Mouse (Mus musculus): ENCODE data around the gene Gck. TPM values are rescaled to one million over a fixed set of nuclear protein-coding genes. Genes with fewer than 3 reads are reported as not detected.

The Gck gene
- polyA plus RNA-seq, 1 experiment from 2014 or later: 1.5 TPM

- Histone ChIP-seq H3K27me3 (ENCODE audit: control insufficient read depth, insufficient read depth, low read length) (no peaks in the 10 kb centered on the region), H3K27ac (ENCODE audit: low read depth, low read length) (no peak overlapping the region), H3K4me3 (ENCODE audit: low read length) (no peak overlapping the region), H3K4me1 (ENCODE audit: control insufficient read depth, insufficient read depth, low read length) (no peaks in the 10 kb centered on the region), H3K9ac (ENCODE audit: low read depth, low read length) (no peak overlapping the region), H3K4me2 (replicated peaks; ENCODE audit: low read depth, low read length) (no peak overlapping the region; the same call in 1 of the 2 replicates), H3K9me3 (ENCODE audit: control insufficient read depth, low read length) (no peaks in the 10 kb centered on the region), H3K36me3 (ENCODE audit: control insufficient read depth, insufficient read depth, low read length) (no peaks in the 10 kb centered on the region)
- ATAC-seq (ENCODE audit: low FRiP score, low TSS enrichment): peak; percentile 28; the same call in 1 of the 2 replicates
- WGBS: 31% methylated on average over 17 of the region's 17 CpGs
Measured at GRCm38 (mm10) chr11:5920323-5920960, 29.4 kb downstream of the Gck start.

- no peak overlapping the region for H3K4me2 ChIP-seq (replicated peaks; ENCODE audit: low read depth, low read length)
Measured at GRCm38 (mm10) chr11:5919606-5920005, 30.3 kb downstream of the Gck start.

GRCm38 (mm10) chr11:5918111-5918510 is 31.8 kb downstream of the Gck start:
- WGBS: 77% methylated on average over 2 of the region's 2 CpGs
- Histone ChIP-seq H3K4me2 (replicated peaks; ENCODE audit: low read depth, low read length) (no peak overlapping the region), H3K9ac (ENCODE audit: low read depth, low read length) (no peak overlapping the region), H3K27ac (ENCODE audit: low read depth, low read length) (no peak overlapping the region), H3K4me1 (ENCODE audit: control insufficient read depth, insufficient read depth, low read length) (no peaks in the 10 kb centered on the region), H3K36me3 (ENCODE audit: control insufficient read depth, insufficient read depth, low read length) (no peaks in the 10 kb centered on the region), H3K4me3 (ENCODE audit: low read length) (no peak overlapping the region), H3K27me3 (ENCODE audit: control insufficient read depth, insufficient read depth, low read length) (no peaks in the 10 kb centered on the region), H3K9me3 (ENCODE audit: control insufficient read depth, low read length) (no peaks in the 10 kb centered on the region)
- no peak for ATAC-seq (ENCODE audit: low FRiP score, low TSS enrichment)

More at GRCm38 (mm10) chr11:5919606-5920005, 30.3 kb downstream of the Gck start:
- Histone ChIP-seq H3K27ac (ENCODE audit: low read depth, low read length) (no peak overlapping the region), H3K9me3 (ENCODE audit: control insufficient read depth, low read length) (no peaks in the 10 kb centered on the region), H3K4me3 (ENCODE audit: low read length) (no peak overlapping the region), H3K4me1 (ENCODE audit: control insufficient read depth, insufficient read depth, low read length) (no peaks in the 10 kb centered on the region), H3K36me3 (ENCODE audit: control insufficient read depth, insufficient read depth, low read length) (no peaks in the 10 kb centered on the region), H3K9ac (ENCODE audit: low read depth, low read length) (no peak overlapping the region), H3K27me3 (ENCODE audit: control insufficient read depth, insufficient read depth, low read length) (no peaks in the 10 kb centered on the region)
- 89% methylated on average over 4 of the region's 4 CpGs for WGBS
- no peak for ATAC-seq (ENCODE audit: low FRiP score, low TSS enrichment)

GRCm38 (mm10) chr11:5916178-5916548 is 33.7 kb downstream of the Gck start:
- no peaks in the 10 kb centered on the region for H3K9me3 ChIP-seq (ENCODE audit: control insufficient read depth, low read length)
- ATAC-seq (ENCODE audit: low FRiP score, low TSS enrichment): no peak
- H3K4me3 ChIP-seq (ENCODE audit: low read length): no peak overlapping the region
- 67% methylated on average over 8 of the region's 8 CpGs for WGBS
- H3K27ac ChIP-seq (ENCODE audit: low read depth, low read length): no peak overlapping the region
- H3K27me3 ChIP-seq (ENCODE audit: control insufficient read depth, insufficient read depth, low read length): no peaks in the 10 kb centered on the region
- H3K9ac ChIP-seq (ENCODE audit: low read depth, low read length): no peak overlapping the region
- no peak overlapping the region for H3K4me2 ChIP-seq (replicated peaks; ENCODE audit: low read depth, low read length)
- no peaks in the 10 kb centered on the region for H3K36me3 ChIP-seq (ENCODE audit: control insufficient read depth, insufficient read depth, low read length)
- H3K4me1 ChIP-seq (ENCODE audit: control insufficient read depth, insufficient read depth, low read length): no peaks in the 10 kb centered on the region

GRCm38 (mm10) chr11:5915429-5916177 is 34.3 kb downstream of the Gck start:
- 70% methylated on average over 5 of the region's 5 CpGs for WGBS
- no peak overlapping the region for H3K9ac ChIP-seq (ENCODE audit: low read depth, low read length)
- no peaks in the 10 kb centered on the region for H3K9me3 ChIP-seq (ENCODE audit: control insufficient read depth, low read length)
- H3K27me3 ChIP-seq (ENCODE audit: control insufficient read depth, insufficient read depth, low read length): no peaks in the 10 kb centered on the region
- no peak overlapping the region for H3K27ac ChIP-seq (ENCODE audit: low read depth, low read length)
- no peak overlapping the region for H3K4me2 ChIP-seq (replicated peaks; ENCODE audit: low read depth, low read length)
- no peak overlapping the region for H3K4me3 ChIP-seq (ENCODE audit: low read length)
- no peaks in the 10 kb centered on the region for H3K4me1 ChIP-seq (ENCODE audit: control insufficient read depth, insufficient read depth, low read length)
- ATAC-seq (ENCODE audit: low FRiP score, low TSS enrichment): no peak
- no peaks in the 10 kb centered on the region for H3K36me3 ChIP-seq (ENCODE audit: control insufficient read depth, insufficient read depth, low read length)

GRCm38 (mm10) chr11:5914940-5915339 is 34.9 kb downstream of the Gck start:
- H3K27ac ChIP-seq (ENCODE audit: low read depth, low read length): no peak overlapping the region
- no peaks in the 10 kb centered on the region for H3K4me1 ChIP-seq (ENCODE audit: control insufficient read depth, insufficient read depth, low read length)
- no peak overlapping the region for H3K4me2 ChIP-seq (replicated peaks; ENCODE audit: low read depth, low read length)
- no peak for ATAC-seq (ENCODE audit: low FRiP score, low TSS enrichment)
- H3K9me3 ChIP-seq (ENCODE audit: control insufficient read depth, low read length): no peaks in the 10 kb centered on the region
- no peak overlapping the region for H3K9ac ChIP-seq (ENCODE audit: low read depth, low read length)
- no peaks in the 10 kb centered on the region for H3K36me3 ChIP-seq (ENCODE audit: control insufficient read depth, insufficient read depth, low read length)
- no peaks in the 10 kb centered on the region for H3K27me3 ChIP-seq (ENCODE audit: control insufficient read depth, insufficient read depth, low read length)
- no peak overlapping the region for H3K4me3 ChIP-seq (ENCODE audit: low read length)
- 57% methylated on average over 5 of the region's 5 CpGs for WGBS

- WGBS: 80% methylated on average over 4 of the region's 4 CpGs
- no peak for ATAC-seq (ENCODE audit: low FRiP score, low TSS enrichment)
Measured at GRCm38 (mm10) chr11:5913936-5914335, 35.9 kb downstream of the Gck start.

GRCm38 (mm10) chr11:5913256-5913655 is 36.6 kb downstream of the Gck start:
- Histone ChIP-seq H3K27me3 (ENCODE audit: control insufficient read depth, insufficient read depth, low read length) (no peaks in the 10 kb centered on the region), H3K36me3 (ENCODE audit: control insufficient read depth, insufficient read depth, low read length) (no peaks in the 10 kb centered on the region), H3K4me3 (ENCODE audit: low read length) (no peak overlapping the region), H3K4me2 (replicated peaks; ENCODE audit: low read depth, low read length) (no peak overlapping the region), H3K9me3 (ENCODE audit: control insufficient read depth, low read length) (no peaks in the 10 kb centered on the region), H3K9ac (ENCODE audit: low read depth, low read length) (no peak overlapping the region), H3K4me1 (ENCODE audit: control insufficient read depth, insufficient read depth, low read length) (no peaks in the 10 kb centered on the region), H3K27ac (ENCODE audit: low read depth, low read length) (no peak overlapping the region)
- no peak for ATAC-seq (ENCODE audit: low FRiP score, low TSS enrichment)
- WGBS: 71% methylated on average over 8 of the region's 8 CpGs

More at GRCm38 (mm10) chr11:5913936-5914335, 35.9 kb downstream of the Gck start:
- no peaks in the 10 kb centered on the region for H3K36me3 ChIP-seq (ENCODE audit: control insufficient read depth, insufficient read depth, low read length)
- H3K27me3 ChIP-seq (ENCODE audit: control insufficient read depth, insufficient read depth, low read length): no peaks in the 10 kb centered on the region
- H3K4me3 ChIP-seq (ENCODE audit: low read length): no peak overlapping the region
- no peak overlapping the region for H3K9ac ChIP-seq (ENCODE audit: low read depth, low read length)
- H3K27ac ChIP-seq (ENCODE audit: low read depth, low read length): no peak overlapping the region
- no peaks in the 10 kb centered on the region for H3K9me3 ChIP-seq (ENCODE audit: control insufficient read depth, low read length)
- no peak overlapping the region for H3K4me2 ChIP-seq (replicated peaks; ENCODE audit: low read depth, low read length)
- H3K4me1 ChIP-seq (ENCODE audit: control insufficient read depth, insufficient read depth, low read length): no peaks in the 10 kb centered on the region

GRCm38 (mm10) chr11:5912635-5913034 is 37.2 kb downstream of the Gck start:
- H3K4me1 ChIP-seq (ENCODE audit: control insufficient read depth, insufficient read depth, low read length): no peaks in the 10 kb centered on the region
- H3K4me2 ChIP-seq (replicated peaks; ENCODE audit: low read depth, low read length): no peak overlapping the region
- H3K27ac ChIP-seq (ENCODE audit: low read depth, low read length): no peak overlapping the region
- H3K9me3 ChIP-seq (ENCODE audit: control insufficient read depth, low read length): no peaks in the 10 kb centered on the region
- H3K4me3 ChIP-seq (ENCODE audit: low read length): no peak overlapping the region
- WGBS: 25% methylated on average over 5 of the region's 5 CpGs
- no peaks in the 10 kb centered on the region for H3K27me3 ChIP-seq (ENCODE audit: control insufficient read depth, insufficient read depth, low read length)
- peak; percentile 67; the same call in 1 of the 2 replicates for ATAC-seq (ENCODE audit: low FRiP score, low TSS enrichment)
- no peaks in the 10 kb centered on the region for H3K36me3 ChIP-seq (ENCODE audit: control insufficient read depth, insufficient read depth, low read length)
- no peak overlapping the region for H3K9ac ChIP-seq (ENCODE audit: low read depth, low read length)

All from kidney, embryonic 14.5 days (tissue).